Mouse (Mus musculus): ENCODE measurements around the gene Chsy1.

The Chsy1 gene

DNA sequence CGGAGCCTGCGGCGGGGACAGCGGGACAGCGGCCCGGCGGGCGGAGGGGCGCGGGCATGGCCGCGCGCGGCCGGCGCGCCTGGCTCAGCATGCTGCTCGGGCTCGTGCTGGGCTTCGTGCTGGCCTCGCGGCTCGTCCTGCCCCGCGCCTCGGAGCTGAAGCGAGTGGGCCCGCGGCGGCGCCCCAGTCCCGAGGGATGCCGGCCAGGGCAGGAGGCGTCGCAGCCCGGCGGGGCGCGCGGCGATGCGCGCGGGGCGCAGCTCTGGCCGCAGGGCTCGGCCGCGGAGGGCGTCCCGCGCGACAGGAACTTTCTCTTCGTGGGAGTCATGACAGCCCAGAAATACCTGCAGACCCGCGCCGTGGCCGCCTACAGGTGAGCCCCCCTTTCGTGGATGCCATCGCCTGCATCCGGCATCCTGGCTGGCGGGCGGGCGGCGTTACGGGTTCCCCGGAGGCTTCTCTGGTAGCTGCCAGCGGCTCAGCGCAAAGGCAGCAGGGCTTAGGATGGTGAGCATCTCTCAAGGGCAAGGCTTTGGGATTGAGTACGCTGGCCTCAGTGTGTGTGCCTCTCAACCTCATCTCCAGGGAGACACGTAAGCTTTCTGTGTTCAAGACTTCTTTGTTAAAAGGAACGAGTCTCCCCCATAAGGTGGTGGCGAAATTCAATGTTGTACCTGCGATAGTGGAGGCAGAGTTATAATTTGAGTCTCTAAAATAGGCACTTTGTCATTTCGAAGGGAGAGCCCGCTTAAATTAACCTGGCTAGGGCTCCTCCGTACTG lies 730 bp downstream of the Chsy1 start:
- DNase-seq (ENCODE audit: low read depth, low spot score) = peak; percentile 49

DNA sequence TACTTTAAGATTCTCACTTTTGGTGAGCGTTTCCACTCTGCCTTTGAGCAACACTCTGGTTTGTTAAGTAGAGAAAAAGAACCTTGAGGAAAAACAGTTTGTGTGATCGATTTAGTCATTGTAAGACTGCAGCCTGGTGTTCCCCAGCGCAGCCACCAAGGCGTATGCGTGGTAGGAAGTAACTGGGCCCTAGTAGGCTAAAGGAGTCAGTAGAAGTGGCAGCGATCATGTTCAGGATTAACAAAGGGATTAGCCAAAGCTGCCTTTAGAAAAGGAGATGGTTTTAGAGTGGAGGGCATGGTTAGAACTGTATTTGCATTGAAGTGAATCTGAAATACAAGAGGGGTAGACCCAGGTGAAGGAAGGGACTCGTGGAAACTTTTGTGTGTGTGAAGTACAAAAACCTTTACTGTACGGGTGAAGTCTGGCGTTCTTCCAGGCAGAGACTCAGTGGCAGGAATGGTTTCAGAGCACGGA lies 1.4 kb downstream of the Chsy1 start:
- DNase-seq (ENCODE audit: low read depth, low spot score) = no peak

- DNase-seq (ENCODE audit: low read depth, low spot score) = no peak
Observed at GRCm38 (mm10) chr7:66111211-66111610, 1.9 kb downstream of the Chsy1 start.

GRCm38 (mm10) chr7:66113561-66113960 lies 4.2 kb downstream of the Chsy1 start:
- no peak for DNase-seq (ENCODE audit: low read depth, low spot score)

DNA sequence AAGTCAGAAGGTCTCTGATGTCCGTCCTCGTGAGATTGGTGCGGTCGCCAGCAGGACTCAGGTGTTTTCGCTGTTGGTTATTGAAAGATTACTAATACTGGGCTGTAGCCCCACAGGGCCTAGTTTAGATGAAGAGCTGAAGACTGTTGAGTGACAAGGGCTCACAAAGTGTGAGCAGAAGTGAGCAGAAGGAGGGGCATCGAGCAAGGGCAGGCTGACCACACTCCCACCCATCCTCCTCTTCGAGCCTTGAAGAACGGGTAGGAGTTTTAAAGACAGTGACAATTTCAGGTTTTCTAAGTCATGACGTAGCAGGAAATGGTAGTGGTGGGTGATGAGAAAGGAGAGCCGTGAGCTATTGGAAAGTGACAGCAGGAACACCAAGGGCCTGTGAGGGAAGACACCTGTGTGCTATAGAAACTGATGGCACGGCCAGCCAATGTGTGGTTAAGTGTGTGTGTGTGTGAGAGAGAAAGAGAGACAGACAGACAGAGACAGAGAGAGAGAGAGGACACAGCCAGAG lies 6.6 kb downstream of the Chsy1 start:
- no peak for DNase-seq (ENCODE audit: low read depth, low spot score)

GRCm38 (mm10) chr7:66116906-66117482 lies 7.7 kb downstream of the Chsy1 start:
- no peak for DNase-seq (ENCODE audit: low read depth, low spot score)

DNA sequence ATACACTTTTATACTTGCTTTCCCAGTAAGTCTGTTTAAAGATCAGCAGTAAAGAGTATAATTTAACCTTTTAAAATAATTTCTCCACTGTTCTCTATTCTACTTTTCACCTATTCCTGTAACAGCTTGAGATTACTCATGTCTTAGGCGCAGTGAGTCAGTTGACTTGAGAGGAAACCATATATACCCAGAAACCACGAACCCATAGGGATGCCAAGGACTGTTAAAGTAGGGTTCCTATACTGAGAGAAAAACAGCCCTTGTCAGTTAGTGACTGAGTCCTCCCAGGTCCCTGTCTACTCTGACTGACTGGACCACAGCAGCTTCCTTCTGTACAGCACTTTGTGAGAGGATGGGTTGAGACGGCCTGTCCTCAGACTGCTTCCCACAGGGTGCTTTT lies 8.7 kb downstream of the Chsy1 start:
- DNase-seq (ENCODE audit: low read depth, low spot score) = no peak

DNA sequence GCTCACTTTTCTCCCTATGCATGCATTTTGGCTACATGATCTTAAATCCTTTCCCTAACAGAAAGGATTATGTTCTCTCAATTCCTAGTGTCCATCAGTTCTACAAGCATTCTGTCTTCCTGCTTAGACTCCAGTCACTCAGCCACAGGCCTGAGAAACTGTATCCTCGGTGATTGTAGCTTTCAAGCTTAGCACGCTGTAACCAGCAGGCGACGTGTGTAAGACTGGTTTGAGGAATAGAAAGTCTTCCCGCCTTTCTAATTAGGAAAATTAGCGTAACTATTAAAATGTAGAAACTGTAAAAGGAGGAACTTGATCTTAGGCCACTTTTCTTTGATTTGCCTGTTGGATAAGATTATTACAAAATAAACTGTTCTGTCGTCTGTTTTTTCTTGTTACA lies 9.5 kb downstream of the Chsy1 start:
- DNase-seq (ENCODE audit: low read depth, low spot score) = no peak

DNA sequence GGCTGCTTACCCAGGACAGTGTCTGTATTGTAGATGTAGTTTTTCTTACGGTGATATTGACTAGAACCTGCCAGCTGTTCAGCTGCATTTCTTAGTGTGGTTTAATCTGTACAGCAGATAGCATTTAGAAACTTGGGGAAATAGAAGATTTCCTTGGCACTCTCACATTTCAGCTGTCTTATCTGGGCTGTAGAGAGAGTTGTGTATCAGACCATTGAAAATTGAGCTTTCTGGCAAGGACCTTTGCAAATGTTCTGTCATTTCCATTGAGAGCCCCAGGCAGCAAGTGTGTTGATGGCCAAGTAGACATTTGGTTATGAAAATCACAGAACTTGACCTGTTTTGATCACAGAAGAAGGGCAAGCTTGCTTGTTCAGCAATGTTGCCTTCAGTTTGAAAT lies 10.8 kb downstream of the Chsy1 start:
- DNase-seq (ENCODE audit: low read depth, low spot score) = no peak

GRCm38 (mm10) chr7:66120702-66121396 lies 11.5 kb downstream of the Chsy1 start:
- DNase-seq (ENCODE audit: low read depth, low spot score) = no peak

- no peak for DNase-seq (ENCODE audit: low read depth, low spot score)
Observed at GRCm38 (mm10) chr7:66124551-66124968, 15.2 kb downstream of the Chsy1 start.

GRCm38 (mm10) chr7:66125368-66125767 lies 16.1 kb downstream of the Chsy1 start:
- no peak for DNase-seq (ENCODE audit: low read depth, low spot score)

- peak; percentile 32 for DNase-seq (ENCODE audit: low read depth, low spot score)
Observed at GRCm38 (mm10) chr7:66127951-66128645, 18.8 kb downstream of the Chsy1 start.

DNA sequence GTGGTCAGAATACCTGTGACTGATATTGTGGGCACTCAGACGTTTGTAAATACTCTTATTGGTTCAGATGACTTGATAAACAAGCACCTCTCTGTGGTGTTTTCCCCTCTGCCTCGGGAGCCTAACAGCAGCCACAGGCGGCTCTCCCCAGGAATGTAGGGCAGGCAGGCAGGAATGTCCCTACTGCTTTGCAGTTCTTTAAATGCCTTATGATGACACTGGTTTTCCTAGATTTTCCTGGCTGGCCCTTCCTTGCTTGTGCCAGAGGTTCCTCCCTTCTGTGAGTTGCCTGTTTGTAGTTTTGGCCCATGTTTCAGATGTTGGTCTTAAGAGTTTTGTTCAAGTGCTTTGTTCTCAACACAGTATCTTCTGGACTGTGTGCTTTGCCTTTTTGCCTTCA lies 19.5 kb downstream of the Chsy1 start:
- no peak for DNase-seq (ENCODE audit: low read depth, low spot score)

DNA sequence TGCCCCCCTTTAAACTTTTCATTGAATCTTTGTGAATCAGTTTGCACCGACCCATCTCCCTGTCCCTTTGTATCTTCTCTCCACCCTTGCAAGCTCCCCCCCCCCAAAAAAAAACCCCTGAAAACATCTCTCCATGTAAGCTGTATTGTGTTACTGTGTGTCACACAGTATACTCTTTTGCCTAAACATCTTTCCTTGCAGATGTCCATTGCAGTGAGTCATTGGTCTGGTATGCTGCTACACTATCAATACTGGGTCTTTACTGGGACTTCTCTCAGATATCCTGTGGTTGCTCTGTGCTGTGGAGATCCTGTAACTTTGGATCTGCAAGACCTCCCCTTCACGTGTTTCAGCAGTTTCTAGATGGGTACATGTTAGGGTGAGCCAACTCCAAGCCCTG lies 21.0 kb downstream of the Chsy1 start:
- DNase-seq (ENCODE audit: low read depth, low spot score) = no peak

- DNase-seq (ENCODE audit: low read depth, low spot score) = no peak
Observed at GRCm38 (mm10) chr7:66131776-66132421, 22.6 kb downstream of the Chsy1 start.

DNA sequence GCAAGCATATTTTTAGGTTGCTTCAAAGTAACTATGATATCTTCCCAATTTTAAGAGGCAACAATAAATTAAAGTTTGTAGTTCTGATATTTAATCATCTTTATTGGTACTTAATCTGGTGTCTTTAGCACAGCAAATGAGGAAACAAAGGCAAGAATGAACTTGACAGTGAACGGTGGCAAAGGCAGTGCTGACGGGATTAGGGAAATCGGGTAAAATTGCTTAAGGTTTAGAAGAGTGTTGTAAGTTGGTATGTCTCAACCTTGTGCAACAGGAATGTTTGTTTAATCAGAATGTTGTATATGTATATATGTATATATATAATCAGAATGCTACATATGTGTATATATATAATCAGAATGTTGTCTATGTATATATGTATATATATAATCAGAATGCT lies 24.8 kb downstream of the Chsy1 start:
- no peak for DNase-seq (ENCODE audit: low read depth, low spot score)

DNA sequence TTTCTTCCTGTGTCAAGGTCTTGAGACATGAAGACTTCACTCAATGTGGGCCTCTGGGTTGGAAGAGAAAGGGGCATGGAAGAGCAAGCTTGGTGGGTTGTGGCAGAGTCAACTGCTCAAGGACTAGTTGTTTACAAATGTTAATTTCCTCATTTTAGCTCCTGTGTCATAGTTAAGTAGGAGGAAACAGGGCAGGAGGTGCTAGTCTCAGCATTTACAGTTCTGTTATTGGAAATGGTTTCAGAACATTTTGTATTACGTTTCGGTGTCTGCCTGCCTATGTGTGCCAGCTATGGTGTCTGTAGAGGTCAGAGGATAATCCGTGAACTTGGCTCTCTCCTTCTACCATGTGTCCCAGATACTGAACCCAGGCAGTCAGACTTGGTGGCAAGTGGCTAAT lies 26.3 kb downstream of the Chsy1 start:
- no peak for DNase-seq (ENCODE audit: low read depth, low spot score)

DNA sequence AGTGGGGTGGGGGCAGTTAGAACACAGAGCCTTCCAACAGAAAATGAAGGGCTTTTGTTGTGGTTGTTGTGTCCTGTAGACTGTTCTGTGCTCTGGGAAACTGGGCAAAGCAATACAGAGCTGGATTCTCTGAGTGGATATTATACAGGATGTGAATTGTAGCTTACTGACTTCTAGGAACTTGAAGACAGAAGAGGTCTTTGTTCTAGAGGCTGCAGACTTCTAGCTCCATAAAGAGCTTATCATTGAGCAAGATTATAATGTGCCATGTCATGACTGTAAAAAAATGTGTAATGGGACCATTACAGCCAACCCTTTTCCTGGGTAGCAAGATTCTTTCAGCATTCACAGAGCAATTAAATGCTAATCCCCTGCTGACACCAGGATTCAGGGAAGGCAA lies 26.9 kb downstream of the Chsy1 start:
- no peak for DNase-seq (ENCODE audit: low read depth, low spot score)

- no peak for DNase-seq (ENCODE audit: low read depth, low spot score)
Observed at GRCm38 (mm10) chr7:66137309-66137708, 28.0 kb downstream of the Chsy1 start.

DNA sequence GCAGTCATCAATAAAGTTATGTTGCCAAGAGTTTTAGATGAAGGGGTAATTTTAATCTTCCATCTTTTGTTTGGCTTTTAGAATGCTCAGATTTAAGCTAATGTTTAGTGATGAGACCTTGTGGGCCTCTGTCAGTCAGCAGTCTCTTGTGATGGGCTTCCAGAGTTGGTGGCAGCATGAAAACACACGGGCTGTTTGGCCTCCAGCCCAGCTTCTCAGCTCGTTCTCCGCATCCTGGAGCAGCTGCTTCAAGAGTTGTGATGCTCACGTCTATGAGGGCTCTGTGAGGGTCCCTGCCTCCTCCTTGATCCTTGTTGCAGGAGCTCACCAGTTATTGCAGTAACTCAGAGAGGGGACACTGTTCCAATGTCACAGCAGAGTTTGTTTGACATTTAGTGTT lies 29.0 kb downstream of the Chsy1 start:
- no peak for DNase-seq (ENCODE audit: low read depth, low spot score)
